Mouse (Mus musculus) testis, adult 2 months (tissue): ENCODE measurements at regions not wholly inside any gene's neighbourhood (a gene's known extent, or its start where the extent isn't known, plus 50 kb on each side); places are given as distances from the start of the nearest gene placed in this dataset.

Source experiments
- H3K27ac ChIP-seq: fragments of 200-500 bp; 2 replicates; pipeline ENCODE4 v1.5.1; 2012; ENCODE audit warnings: low read depth, low read length; ENCODE audit not compliant: control insufficient read depth, insufficient read depth
- H3K27me3 ChIP-seq: fragments of 200-500 bp; 2 replicates; pipeline ENCODE4 v1.6.1; 2012; ENCODE audit warnings: mild to moderate bottlenecking, low read length, moderate library complexity; ENCODE audit not compliant: control insufficient read depth, insufficient read depth
- H3K36me3 ChIP-seq: fragments of 200-500 bp; 2 replicates; pipeline ENCODE4 v1.6.1; 2012; ENCODE audit warnings: mild to moderate bottlenecking, low read length; ENCODE audit not compliant: control insufficient read depth, insufficient read depth
- H3K4me1 ChIP-seq: fragments of 200-500 bp; 2 replicates; pipeline ENCODE4 v1.6.1; 2012; ENCODE audit warnings: low read length; ENCODE audit not compliant: control insufficient read depth, insufficient read depth
- H3K4me3 ChIP-seq: fragments of 200-500 bp; 2 replicates; pipeline ENCODE4 v1.5.1; 2012; ENCODE audit warnings: low read depth, mild to moderate bottlenecking, low read length, moderate library complexity, mixed read lengths; ENCODE audit not compliant: control insufficient read depth
- CTCF ChIP-seq: fragments of 200-500 bp; IDR thresholded peaks from 2 replicates; pipeline ENCODE4 v1.5.1; 2012; ENCODE audit warnings: low read depth, mild to moderate bottlenecking, inconsistent platforms, low read length, moderate library complexity; ENCODE audit not compliant: control insufficient read depth, insufficient read depth, insufficient replicate concordance
- POLR2A ChIP-seq: fragments of 200-500 bp; IDR thresholded peaks from 2 replicates; pipeline ENCODE4 v1.6.1; 2012; ENCODE audit warnings: low read depth, mild to moderate bottlenecking, inconsistent platforms, low read length, moderate library complexity; ENCODE audit not compliant: control insufficient read depth

DNA sequence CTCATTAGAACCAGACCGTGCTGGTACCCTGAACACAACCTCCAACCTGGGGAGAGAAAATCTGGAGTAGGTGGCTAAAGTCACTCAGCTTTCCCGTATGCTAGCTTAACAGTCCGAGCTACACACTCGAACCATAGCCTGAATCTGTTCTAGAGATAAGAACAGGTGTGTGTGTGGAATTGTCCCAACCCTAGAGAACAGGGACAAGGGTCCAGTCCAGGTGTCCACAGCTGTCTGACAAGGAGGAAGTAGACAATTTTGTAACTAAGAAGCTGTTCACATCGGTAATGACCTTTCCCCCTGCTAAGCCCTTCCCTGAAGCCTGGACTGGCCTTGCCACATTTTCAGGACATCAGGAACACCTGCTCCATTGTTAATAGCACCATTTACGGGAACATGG, 71.3 kb downstream of the Ier5 start:
- Histone ChIP-seq H3K4me1 (peaks cover 6% of the 10 kb centered on the region), H3K27me3 (no peaks in the 10 kb centered on the region), H3K4me3 (no peak overlapping the region), H3K27ac (no peak overlapping the region), H3K36me3 (no peaks in the 10 kb centered on the region)
- TF ChIP-seq CTCF (no peak), POLR2A (no peak)

DNA sequence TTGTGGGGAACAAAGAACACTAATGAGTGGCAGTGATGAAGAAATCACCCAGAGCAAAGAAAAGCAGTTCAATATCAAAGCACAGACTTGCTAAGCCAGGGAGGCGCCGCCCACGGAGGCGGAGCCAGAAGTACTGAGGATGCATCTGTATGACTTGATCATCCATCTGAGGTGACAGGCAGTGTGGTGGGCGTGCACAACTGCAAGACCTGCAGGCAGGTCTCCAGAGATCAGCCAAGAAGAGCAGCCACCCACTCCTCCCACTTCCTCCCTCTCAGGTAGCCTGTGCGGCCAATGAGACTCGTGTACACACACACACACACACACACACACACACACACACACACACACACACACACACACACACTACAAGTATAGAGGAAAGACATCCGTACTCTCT, 71.9 kb downstream of the Ier5 start:
- TF ChIP-seq POLR2A = no peak
- no peak for TF ChIP-seq CTCF
- Histone ChIP-seq H3K27ac (no peak overlapping the region), H3K36me3 (no peaks in the 10 kb centered on the region), H3K27me3 (no peaks in the 10 kb centered on the region), H3K4me1 (peaks cover 6% of the 10 kb centered on the region), H3K4me3 (no peak overlapping the region)

DNA sequence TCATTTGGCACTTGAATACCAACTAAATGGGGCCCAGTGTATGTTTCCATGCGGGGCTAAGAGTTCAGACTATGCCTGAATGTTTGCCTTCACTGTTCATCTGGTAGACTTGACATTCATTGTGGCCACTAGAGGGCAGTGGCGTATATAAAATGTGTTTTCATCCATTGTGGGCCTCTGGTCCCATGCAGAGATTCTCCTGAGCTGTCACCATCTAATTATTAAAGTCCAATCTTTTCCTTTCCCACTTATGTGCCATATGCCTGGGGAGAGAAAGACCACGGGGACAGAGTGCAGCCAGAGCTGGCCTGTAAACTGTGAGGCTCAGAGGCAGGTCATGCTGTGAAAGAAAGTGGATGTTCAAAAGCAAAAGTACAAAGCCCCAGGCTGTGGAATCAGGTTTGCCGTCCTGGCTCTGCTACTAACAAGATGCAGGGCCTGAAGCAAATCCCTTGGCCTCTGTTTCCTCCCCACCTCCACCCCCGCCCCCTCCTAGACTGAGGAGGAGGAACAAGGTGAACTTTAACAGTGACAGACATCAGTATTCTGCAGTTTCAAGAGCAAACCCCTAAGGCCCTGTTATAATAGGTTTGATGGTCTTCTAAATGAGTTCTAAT, 73.5 kb downstream of the Ier5 start:
- TF ChIP-seq CTCF (no peak), POLR2A (no peak)
- Histone ChIP-seq H3K36me3 (no peaks in the 10 kb centered on the region), H3K4me1 (peaks cover 6% of the 10 kb centered on the region), H3K27me3 (no peaks in the 10 kb centered on the region), H3K27ac (no peak overlapping the region), H3K4me3 (no peak overlapping the region)

DNA sequence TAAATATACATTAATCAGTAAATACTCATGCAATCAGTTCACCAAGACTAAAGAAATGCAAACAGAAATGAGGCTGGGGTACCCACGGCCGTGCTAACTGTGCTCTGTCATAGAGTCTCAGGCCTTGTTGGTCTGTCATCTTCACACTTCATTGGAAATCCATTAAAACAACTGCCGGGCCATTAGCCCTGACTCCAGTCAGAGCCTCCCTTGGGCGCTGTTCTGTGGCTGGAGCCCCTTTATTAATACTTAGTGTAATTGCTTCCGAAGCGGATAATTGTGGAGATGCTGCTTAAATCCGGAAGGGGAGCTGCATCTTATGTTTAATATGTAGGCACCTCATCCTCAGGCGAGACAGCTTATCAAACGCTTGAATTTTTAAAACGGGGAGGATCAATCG, 76.1 kb downstream of the Ier5 start:
- H3K36me3 ChIP-seq = no peaks in the 10 kb centered on the region
- H3K27me3 ChIP-seq = no peaks in the 10 kb centered on the region
- TF ChIP-seq CTCF (no peak), POLR2A (no peak)
- H3K27ac ChIP-seq = no peak overlapping the region
- H3K4me1 ChIP-seq = no peaks in the 10 kb centered on the region
- H3K4me3 ChIP-seq = no peak overlapping the region

DNA sequence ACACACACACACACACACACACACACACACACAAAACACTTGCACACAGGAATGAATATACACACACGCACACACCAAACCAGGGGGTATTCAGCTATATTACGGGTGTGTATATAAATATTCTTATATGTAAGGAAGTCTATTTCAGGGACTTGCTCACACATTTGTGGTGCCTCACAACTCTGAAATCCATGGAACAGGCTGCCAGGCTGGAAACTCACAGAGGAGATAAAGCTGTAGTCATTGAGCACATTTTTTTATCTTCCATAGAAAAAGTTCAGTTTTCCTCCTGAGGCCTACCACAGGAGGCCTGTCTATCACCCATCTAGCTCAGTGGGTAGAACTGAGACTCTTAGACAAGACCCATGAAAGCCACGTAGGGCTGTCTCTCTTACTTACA, 83.8 kb downstream of the Ier5 start:
- H3K27ac ChIP-seq = no peak overlapping the region
- no peak for TF ChIP-seq POLR2A
- TF ChIP-seq CTCF = no peak

DNA sequence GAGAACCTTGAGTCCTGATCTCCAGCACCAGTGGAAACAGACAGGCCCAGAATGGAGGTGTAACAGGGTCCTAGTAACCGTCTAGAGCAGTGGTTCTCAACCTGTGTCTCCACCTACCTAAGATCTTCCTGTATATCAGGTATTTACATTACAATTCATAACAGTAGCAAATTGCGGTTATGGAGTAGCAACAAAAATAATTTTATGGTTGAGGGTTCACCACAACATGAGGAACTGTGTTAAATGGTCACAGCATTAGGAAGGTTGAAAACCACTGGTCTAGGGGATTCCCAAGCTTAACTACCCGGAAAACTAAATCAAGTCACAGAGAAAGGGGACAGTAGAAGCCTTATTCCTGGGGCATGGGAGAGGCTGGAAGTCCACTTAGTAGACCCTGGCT, 84.5 kb downstream of the Ier5 start:
- no peaks in the 10 kb centered on the region for H3K4me1 ChIP-seq
- no peaks in the 10 kb centered on the region for H3K36me3 ChIP-seq
- no peak overlapping the region for H3K4me3 ChIP-seq
- no peaks in the 10 kb centered on the region for H3K27me3 ChIP-seq
- H3K27ac ChIP-seq = no peak overlapping the region
- TF ChIP-seq POLR2A (no peak), CTCF (no peak)

More for the DNA sequence above, 83.8 kb downstream of the Ier5 start:
- Histone ChIP-seq H3K27me3 (no peaks in the 10 kb centered on the region), H3K36me3 (no peaks in the 10 kb centered on the region), H3K4me3 (no peak overlapping the region), H3K4me1 (no peaks in the 10 kb centered on the region)

DNA sequence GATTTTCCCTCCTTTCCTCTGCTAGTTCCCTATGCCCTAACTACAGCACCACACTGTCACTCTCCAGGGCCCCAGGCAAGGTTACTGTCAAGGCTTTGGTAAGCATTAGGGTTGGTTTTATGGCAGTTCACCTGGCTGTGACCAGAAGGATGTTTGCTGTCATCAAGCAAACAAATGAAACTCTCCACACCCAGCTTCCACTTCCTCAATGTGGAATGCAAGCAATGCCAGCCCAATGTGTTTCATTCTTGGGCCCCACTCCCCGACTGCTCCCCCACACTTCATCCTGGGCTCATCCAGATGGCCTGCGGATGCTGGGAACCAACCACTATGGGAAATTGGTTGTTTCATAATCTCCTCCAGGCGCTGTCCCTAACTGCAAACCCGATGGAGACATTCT, 85.7 kb downstream of the Ier5 start:
- no peak overlapping the region for H3K27ac ChIP-seq
- no peak overlapping the region for H3K4me3 ChIP-seq
- H3K4me1 ChIP-seq = no peaks in the 10 kb centered on the region
- no peaks in the 10 kb centered on the region for H3K27me3 ChIP-seq
- TF ChIP-seq POLR2A = no peak
- TF ChIP-seq CTCF = no peak
- no peaks in the 10 kb centered on the region for H3K36me3 ChIP-seq

DNA sequence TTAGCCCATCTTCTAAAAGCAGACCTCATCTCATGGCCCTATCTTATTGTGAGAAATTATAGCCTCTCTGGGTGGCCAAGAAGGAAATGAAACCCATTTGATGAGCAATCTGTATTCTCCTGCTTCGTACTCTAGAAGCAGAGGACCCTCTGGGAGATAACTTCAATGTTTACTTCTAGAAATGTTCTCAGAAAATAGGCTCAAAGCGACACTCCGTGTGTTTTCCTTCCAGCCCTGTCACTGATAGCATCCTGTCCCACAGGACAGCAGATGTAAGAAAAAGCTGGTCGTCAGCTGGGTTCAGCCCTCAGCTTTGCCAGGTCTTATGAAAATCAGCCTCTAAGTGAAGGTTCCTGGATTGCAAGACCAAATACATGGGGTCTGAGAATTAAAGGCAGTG, 86.1 kb downstream of the Ier5 start:
- H3K36me3 ChIP-seq = no peaks in the 10 kb centered on the region
- H3K4me3 ChIP-seq = no peak overlapping the region
- no peaks in the 10 kb centered on the region for H3K4me1 ChIP-seq
- H3K27ac ChIP-seq = no peak overlapping the region
- no peaks in the 10 kb centered on the region for H3K27me3 ChIP-seq
- no peak for TF ChIP-seq POLR2A
- TF ChIP-seq CTCF = no peak
